8 mouse cellular contexts compared by ENCODE assay signal in the genomic region with DNA sequence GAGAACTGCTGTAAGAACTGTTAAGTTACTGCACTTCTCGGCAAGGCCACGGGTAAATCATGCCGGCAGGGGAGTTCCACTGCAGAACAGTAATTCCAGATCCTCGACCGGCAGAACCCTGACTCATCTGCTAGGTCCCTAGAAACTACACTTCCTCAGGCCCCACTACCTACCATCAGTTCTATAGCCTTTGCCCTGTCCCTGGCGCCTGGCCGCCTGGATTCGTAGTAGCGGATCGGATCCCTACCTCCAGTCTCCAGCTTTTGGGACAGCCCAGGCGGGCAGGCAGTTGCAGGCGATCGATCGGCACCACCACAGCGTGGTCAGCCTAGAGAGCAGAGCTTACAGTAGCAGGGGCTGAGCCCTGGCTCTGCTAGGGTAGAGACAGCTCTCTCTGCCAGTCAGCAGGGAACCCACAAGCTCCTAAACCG. TPM values are rescaled to one million over a fixed set of nuclear protein-coding genes. Genes with fewer than 3 reads are reported as not detected.
DNase-seq lines count a peak whose midpoint lies in the region; ATAC-seq and TF ChIP-seq lines count a peak whose summit lies in the region.

No protein-coding gene starts in this region.

- peak; percentile 47 for DNase-seq in gastrocnemius, postnatal 10 days
- DNase-seq in gastrocnemius, postnatal 36 days = no peak
- peak; percentile 59 for DNase-seq in kidney, postnatal 0 days (ENCODE audit: low spot score)
- no peak for DNase-seq in spleen, postnatal 14 days (ENCODE audit: low spot score in 2 of 2)

- peaks cover 5% of the 10 kb centered on the region for H3K4me1 ChIP-seq in brown adipose tissue, adult 24 weeks (ENCODE audit: control insufficient read depth, insufficient read depth, insufficient read length, low read length)
- H3K4me1 ChIP-seq in heart, embryonic 13.5 days = peaks cover 48% of the 10 kb centered on the region
- H3K4me1 ChIP-seq in kidney, postnatal 0 days (replicated peaks; ENCODE audit: insufficient read depth, low read length) = peaks cover 13% of the 10 kb centered on the region
- H3K4me1 ChIP-seq in midbrain, embryonic 13.5 days (replicated peaks) = peaks cover 8% of the 10 kb centered on the region; the same call in 1 of the 2 replicates

- H3K36me3 ChIP-seq in heart, embryonic 13.5 days = no peaks in the 10 kb centered on the region
- H3K36me3 ChIP-seq in kidney, postnatal 0 days (ENCODE audit: insufficient read depth, low read length) = no peaks in the 10 kb centered on the region
- H3K36me3 ChIP-seq in midbrain, embryonic 13.5 days = no peaks in the 10 kb centered on the region

- ATAC-seq in heart, embryonic 13.5 days (ENCODE audit: extremely low read depth, insufficient number of reproducible peaks, low FRiP score, low TSS enrichment) = 0 out of 2 replicates have a peak, but pooled peaks have one; percentile 37
- ATAC-seq in kidney, postnatal 0 days (replicated peaks; ENCODE audit: low FRiP score, low read depth) = 0 out of 2 replicates have a peak, but pooled peaks have one; percentile 20
- ATAC-seq in midbrain, embryonic 13.5 days = peak; percentile 83; the same call in 1 of the 2 replicates
- no peak for ATAC-seq in monocyte, adult 5-6 weeks (replicated peaks; ENCODE audit: insufficient number of reproducible peaks, low FRiP score, low TSS enrichment, poor library complexity, severe bottlenecking)

- WGBS in heart, embryonic 13.5 days = 2% methylated on average over 16 of the region's 16 CpGs
- WGBS in kidney, postnatal 0 days = 11% methylated on average over 16 of the region's 16 CpGs
- WGBS in midbrain, embryonic 13.5 days = 2% methylated on average over 16 of the region's 16 CpGs

- no peak overlapping the region for H3K27ac ChIP-seq in brown adipose tissue, adult 24 weeks (replicated peaks; ENCODE audit: low read depth, low read length)
- H3K27ac ChIP-seq in heart, embryonic 13.5 days (replicated peaks) = peak overlapping the region; percentile 86
- H3K27ac ChIP-seq in kidney, postnatal 0 days = no peak overlapping the region
- no peak overlapping the region for H3K27ac ChIP-seq in midbrain, embryonic 13.5 days

- H3K9me3 ChIP-seq in heart, embryonic 13.5 days = no peaks in the 10 kb centered on the region
- no peaks in the 10 kb centered on the region for H3K9me3 ChIP-seq in kidney, postnatal 0 days (replicated peaks; ENCODE audit: low read length)
- H3K9me3 ChIP-seq in midbrain, embryonic 13.5 days = no peaks in the 10 kb centered on the region

- peak overlapping the region; percentile 76 for H3K4me2 ChIP-seq in heart, embryonic 13.5 days
- peak overlapping the region; percentile 55 for H3K4me2 ChIP-seq in kidney, postnatal 0 days (ENCODE audit: low read length)
- H3K4me2 ChIP-seq in midbrain, embryonic 13.5 days (replicated peaks) = peak overlapping the region; percentile 52

- H3K4me3 ChIP-seq in brown adipose tissue, adult 24 weeks (ENCODE audit: insufficient read depth, low read depth, low read length) = peak overlapping the region; percentile 44
- peak overlapping the region; percentile 49 for H3K4me3 ChIP-seq in heart, embryonic 13.5 days
- peak overlapping the region; percentile 16 for H3K4me3 ChIP-seq in kidney, postnatal 0 days (replicated peaks; ENCODE audit: low read depth, low read length)
- H3K4me3 ChIP-seq in midbrain, embryonic 13.5 days (replicated peaks) = peak overlapping the region; percentile 35

- H3K27me3 ChIP-seq in heart, embryonic 13.5 days (replicated peaks) = peaks cover 73% of the 10 kb centered on the region
- no peaks in the 10 kb centered on the region for H3K27me3 ChIP-seq in kidney, postnatal 0 days (ENCODE audit: insufficient read depth, low read length)
- H3K27me3 ChIP-seq in midbrain, embryonic 13.5 days = peaks cover 69% of the 10 kb centered on the region

- H3K9ac ChIP-seq in heart, embryonic 13.5 days = peak overlapping the region; percentile 79
- H3K9ac ChIP-seq in kidney, postnatal 0 days (ENCODE audit: low read depth, low read length) = peak overlapping the region; percentile 41
- H3K9ac ChIP-seq in midbrain, embryonic 13.5 days (replicated peaks) = peak overlapping the region; percentile 54; the same call in 1 of the 2 replicates

- intact Hi-C loops in gastrocnemius, postnatal 36 days (cut with DNase I) = no loop called here

- no peak for TF ChIP-seq CTCF in kidney, postnatal 0 days (IDR thresholded peaks at IDR 0.05; ENCODE audit: low read depth)

RNA-seq across cellular contexts. Expression of gene Foxc1, which starts 14.2 kb away (rescaled TPM):
- 1 to 10 TPM; 1.8 to 2.6 TPM for total RNA-seq in gastrocnemius, postnatal 10 days (2021)
- total RNA-seq in gastrocnemius, postnatal 36 days (2021) = under 1 TPM; 0.56 to 0.76 TPM
- polyA plus RNA-seq in brown adipose tissue, adult 24 weeks (2012; ENCODE audit: insufficient read depth, insufficient read length, missing spikeins) = 0.24 and 0.46 TPM in 2 replicates
- 1.4 and 1.6 TPM in 2 replicates for polyA plus RNA-seq in heart, embryonic 13.5 days (2015; fragmentation: Nextera tagmentation; extraction: Ambion mirVana)
- polyA plus RNA-seq in kidney, postnatal 0 days (2015; fragmentation: Nextera tagmentation; extraction: Ambion mirVana) = 5.7 and 7.6 TPM in 2 replicates
- polyA plus RNA-seq in midbrain, embryonic 13.5 days (2015; fragmentation: Nextera tagmentation; extraction: Ambion mirVana) = 0.97 and 1.0 TPM in 2 replicates
- 0.10 TPM in 1 of 3 replicates, not detected in the others for total RNA-seq in monocyte, adult 5-6 weeks (2017)

Comparison
In these comparisons a context has a peak if more than half of its experiments do, and no peak if none do; other contexts are left out.
1. DNase-seq: peak in gastrocnemius, postnatal 10 days (single experiment) and kidney, postnatal 0 days (single experiment); none in gastrocnemius, postnatal 36 days (0 of 2) and spleen, postnatal 14 days (0 of 2).
2. Peak in every context shown above with its lines, with median percentiles within 50 percentile points of each other: H3K4me3 ChIP-seq, H3K4me2 ChIP-seq and H3K9ac ChIP-seq.